Mouse (Mus musculus) hindbrain, embryonic 13.5 days (tissue): ENCODE measurements around the gene Rrh. TPM values are rescaled to one million over a fixed set of nuclear protein-coding genes. Genes with fewer than 3 reads are reported as not detected.

Experiments used
- ATAC-seq: fragments of 200-750 bp; cut with Nextera tagmentation; 2 replicates; pipeline ENCODE4 v1.8.0; 2017; ENCODE audit warnings: moderate TSS enrichment; ENCODE audit not compliant: low FRiP score
- H3K27ac ChIP-seq: fragments of 300-500 bp; sonication (generic); 2 replicates; pipeline ENCODE4 v1.5.1; 2015; ENCODE audit warnings: inconsistent platforms, mild to moderate bottlenecking, moderate library complexity
- H3K27me3 ChIP-seq: fragments of 300-500 bp; sonication (generic); 2 replicates; pipeline ENCODE4 v1.6.1; 2015; ENCODE audit warnings: mild to moderate bottlenecking, inconsistent platforms
- H3K36me3 ChIP-seq: fragments of 300-500 bp; sonication (generic); 2 replicates; pipeline ENCODE4 v1.6.1; 2015; ENCODE audit warnings: mild to moderate bottlenecking, inconsistent platforms
- H3K4me1 ChIP-seq: fragments of 300-500 bp; sonication (generic); replicated peaks from 2 replicates; pipeline ENCODE4 v1.6.1; 2015; ENCODE audit warnings: inconsistent platforms
- H3K4me2 ChIP-seq: fragments of 300-500 bp; sonication (generic); 2 replicates; pipeline ENCODE4 v1.6.1; 2015; ENCODE audit warnings: inconsistent platforms, mild to moderate bottlenecking, moderate library complexity
- H3K4me3 ChIP-seq: fragments of 300-500 bp; sonication (generic); 2 replicates; pipeline ENCODE4 v1.5.1; 2015; ENCODE audit warnings: mild to moderate bottlenecking, inconsistent platforms
- H3K9ac ChIP-seq: fragments of 300-500 bp; sonication (generic); 2 replicates; pipeline ENCODE4 v1.6.1; 2015; ENCODE audit warnings: mild to moderate bottlenecking, inconsistent platforms
- H3K9me3 ChIP-seq: fragments of 300-500 bp; sonication (generic); 2 replicates; pipeline ENCODE4 v1.6.1; 2016; ENCODE audit warnings: inconsistent platforms
- WGBS: fragments of 180-500 bp; shearing (Covaris S2); methylation state at CpG from one replicate; pipeline ENCODE4 v1.1.7; 2015; 5-methylcytosine and 5-hydroxymethylcytosine counted together
- polyA plus RNA-seq: library from polyadenylated mRNA; unstranded; fragments of >200 nt; fragmentation: Nextera tagmentation; extraction: Ambion mirVana; gene quantifications from 2 replicates; pipeline ENCODE4 v1.2.1, GENCODE M21; 2015

Rrh gene
- polyA plus RNA-seq, 1 experiment from 2014 or later: 0.29 TPM

DNA sequence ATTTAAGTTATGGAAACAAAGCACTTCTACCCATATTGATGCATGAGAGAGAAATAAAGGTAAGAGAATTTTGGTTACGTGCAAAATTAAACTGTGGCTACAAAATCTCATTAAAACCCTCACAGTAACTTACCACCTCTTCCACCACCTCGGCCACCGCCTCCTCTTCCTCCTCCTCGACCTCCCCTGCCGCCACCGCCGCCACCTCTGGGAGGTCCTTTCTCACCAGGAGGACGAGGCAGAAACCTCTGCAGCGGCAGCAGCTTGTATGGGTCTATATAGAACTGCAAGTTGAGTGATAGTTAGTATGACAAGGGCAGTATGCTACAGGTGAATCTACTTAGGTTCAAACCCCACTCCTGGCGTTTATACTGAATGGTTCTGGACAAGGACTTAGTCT is 4.3 kb upstream of the Rrh start:
- Histone ChIP-seq H3K4me1 (peaks cover 15% of the 10 kb centered on the region), H3K27me3 (no peaks in the 10 kb centered on the region)
- WGBS: 93% methylated on average over 10 of the region's 10 CpGs

GRCm38 (mm10) chr3:129824891-129825290 is 2.5 kb upstream of the Rrh start:
- Histone ChIP-seq H3K36me3 (peaks cover 41% of the 10 kb centered on the region), H3K27me3 (no peaks in the 10 kb centered on the region), H3K9me3 (no peaks in the 10 kb centered on the region), H3K9ac (no peak overlapping the region), H3K27ac (no peak overlapping the region), H3K4me2 (no peak overlapping the region), H3K4me3 (no peak overlapping the region), H3K4me1 (peaks cover 10% of the 10 kb centered on the region)
- no peak for ATAC-seq
- WGBS: 94% methylated on average over 10 of the region's 10 CpGs

More for the DNA sequence above, 4.3 kb upstream of the Rrh start:
- Histone ChIP-seq H3K9me3 (no peaks in the 10 kb centered on the region), H3K4me2 (no peak overlapping the region), H3K9ac (no peak overlapping the region), H3K36me3 (peaks cover 41% of the 10 kb centered on the region), H3K4me3 (no peak overlapping the region), H3K27ac (no peak overlapping the region)
- ATAC-seq: no peak

DNA sequence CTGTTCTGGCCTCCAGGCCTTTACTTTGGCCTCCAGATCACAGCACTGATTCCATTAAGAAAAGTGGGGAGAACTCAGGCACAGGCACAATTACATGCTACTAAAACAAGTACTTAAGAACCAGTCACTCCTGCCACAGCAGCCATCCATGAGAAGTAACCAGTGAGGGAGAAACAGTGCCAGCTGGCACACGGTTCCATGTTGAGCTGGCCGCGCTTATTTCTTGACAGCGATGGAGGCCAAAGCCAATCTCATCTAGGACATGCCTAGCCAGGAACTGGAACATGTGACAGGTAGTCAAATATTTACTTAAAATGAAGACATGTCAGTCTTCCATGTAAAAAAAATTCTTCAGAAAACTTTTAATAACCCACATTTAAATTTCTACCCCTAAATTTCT is 1.8 kb upstream of the Rrh start:
- peaks cover 41% of the 10 kb centered on the region for H3K36me3 ChIP-seq
- H3K27me3 ChIP-seq: no peaks in the 10 kb centered on the region
- no peak overlapping the region for H3K9ac ChIP-seq
- H3K9me3 ChIP-seq: no peaks in the 10 kb centered on the region
- no peak for ATAC-seq
- no peak overlapping the region for H3K27ac ChIP-seq
- WGBS: 95% methylated on average over 4 of the region's 4 CpGs
- H3K4me2 ChIP-seq: no peak overlapping the region
- peaks cover 3% of the 10 kb centered on the region for H3K4me1 ChIP-seq
- H3K4me3 ChIP-seq: no peak overlapping the region

DNA sequence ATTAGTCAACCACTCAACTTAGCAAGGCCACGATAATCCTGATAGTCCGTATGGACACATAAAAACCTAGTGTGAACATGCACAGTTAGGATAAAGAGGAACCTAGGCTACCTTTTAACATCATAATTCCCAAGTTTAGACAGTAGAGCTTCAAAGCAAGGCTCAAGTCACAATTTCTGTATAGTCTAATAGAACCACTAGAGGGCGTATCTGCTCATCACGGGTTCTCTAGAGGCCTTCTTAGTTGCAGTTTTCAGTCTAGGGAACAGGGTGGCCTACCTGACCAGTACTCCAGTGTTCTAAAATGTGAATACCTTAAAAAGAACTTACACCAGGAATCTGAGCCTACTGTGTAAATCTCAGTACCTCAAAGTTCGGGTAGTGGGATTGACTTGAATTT is 906 bp upstream of the Rrh start:
- Histone ChIP-seq H3K27me3 (no peaks in the 10 kb centered on the region), H3K36me3 (peaks cover 39% of the 10 kb centered on the region), H3K4me1 (no peaks in the 10 kb centered on the region; the same call in 1 of the 2 replicates), H3K4me3 (no peak overlapping the region), H3K4me2 (no peak overlapping the region), H3K9me3 (no peaks in the 10 kb centered on the region), H3K9ac (no peak overlapping the region), H3K27ac (no peak overlapping the region)
- WGBS: 59% methylated on average over 5 of the region's 5 CpGs
- 0 out of 2 replicates have a peak, but pooled peaks have one; percentile 19 for ATAC-seq

- no peak overlapping the region for H3K4me2 ChIP-seq
- no peaks in the 10 kb centered on the region for H3K9me3 ChIP-seq
- ATAC-seq: no peak
- 78% methylated on average over 8 of the region's 8 CpGs for WGBS
- no peak overlapping the region for H3K9ac ChIP-seq
- H3K27ac ChIP-seq: no peak overlapping the region
- H3K4me3 ChIP-seq: no peak overlapping the region
- no peaks in the 10 kb centered on the region for H3K27me3 ChIP-seq
- H3K36me3 ChIP-seq: peaks cover 34% of the 10 kb centered on the region
- no peaks in the 10 kb centered on the region for H3K4me1 ChIP-seq
These were observed 651 bp downstream of the Rrh start for GRCm38 (mm10) chr3:129821736-129822135.

- Histone ChIP-seq H3K4me1 (no peaks in the 10 kb centered on the region), H3K27ac (no peak overlapping the region), H3K4me3 (no peak overlapping the region), H3K9me3 (no peaks in the 10 kb centered on the region), H3K9ac (no peak overlapping the region), H3K27me3 (no peaks in the 10 kb centered on the region), H3K36me3 (peaks cover 26% of the 10 kb centered on the region), H3K4me2 (no peak overlapping the region)
- WGBS: 70% methylated on average over 9 of the region's 9 CpGs
- ATAC-seq: no peak
These were observed 1.5 kb downstream of the Rrh start for GRCm38 (mm10) chr3:129820847-129821246.

- Histone ChIP-seq H3K4me1 (no peaks in the 10 kb centered on the region), H3K27me3 (no peaks in the 10 kb centered on the region), H3K4me3 (no peak within 1 kb of the TSS), H3K27ac (no peak within 1 kb of the TSS), H3K4me2 (no peak within 1 kb of the TSS), H3K36me3 (no peaks in the 10 kb centered on the region), H3K9ac (no peak within 1 kb of the TSS), H3K9me3 (no peaks in the 10 kb centered on the region)
- 90% methylated on average over 10 of the region's 10 CpGs for WGBS
- ATAC-seq: no peak
These were observed 18.6 kb downstream of the Rrh start, which contains the start of gene Lrit3 for GRCm38 (mm10) chr3:129803765-129804164. Lrit3 (minus strand) TSS chr3:129804030.

DNA sequence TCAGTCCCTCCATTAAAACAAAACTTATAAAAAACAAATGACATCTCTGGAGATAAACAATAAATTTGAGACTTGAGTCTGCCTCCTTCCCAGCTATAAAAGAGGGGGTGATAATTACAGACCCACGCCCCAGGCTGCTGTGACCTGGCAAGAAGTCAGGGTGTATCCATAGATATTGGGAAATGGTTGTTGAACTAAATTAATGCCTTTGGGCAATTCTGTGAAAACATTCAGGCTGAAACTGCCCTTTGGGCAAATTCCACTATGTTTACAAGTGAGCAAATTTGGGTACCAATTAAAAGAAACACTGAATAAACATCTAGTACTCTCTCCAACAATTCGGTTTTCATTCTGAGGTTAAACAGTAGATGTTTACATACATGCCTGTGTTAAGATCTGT is 23.4 kb downstream of the Rrh start:
- Histone ChIP-seq H3K27ac (no peak overlapping the region), H3K27me3 (no peaks in the 10 kb centered on the region), H3K36me3 (no peaks in the 10 kb centered on the region), H3K4me3 (no peak overlapping the region), H3K9ac (no peak overlapping the region), H3K9me3 (no peaks in the 10 kb centered on the region), H3K4me2 (no peak overlapping the region), H3K4me1 (no peaks in the 10 kb centered on the region)
- WGBS: 91% methylated on average over 2 of the region's 2 CpGs
- ATAC-seq: no peak

DNA sequence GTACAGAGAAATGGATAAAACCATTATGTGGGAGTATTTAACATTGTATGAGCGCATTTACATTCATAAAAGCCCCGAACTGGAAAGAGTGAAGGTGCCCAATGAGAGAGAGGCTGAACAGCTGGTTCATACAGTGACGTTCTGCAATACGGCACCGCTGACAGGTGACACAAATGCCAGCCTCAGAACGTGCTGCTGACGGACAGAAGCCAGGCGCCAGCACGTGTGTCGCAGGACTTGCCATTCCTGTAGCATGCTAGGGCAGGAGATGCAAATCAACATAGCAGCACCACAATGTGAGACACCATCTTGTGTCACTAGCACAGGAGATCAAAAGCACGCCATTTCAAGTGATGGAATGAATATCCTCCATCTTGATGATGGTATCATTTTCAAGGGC is 23.8 kb downstream of the Rrh start:
- no peak overlapping the region for H3K9ac ChIP-seq
- 91% methylated on average over 11 of the region's 11 CpGs for WGBS
- no peaks in the 10 kb centered on the region for H3K36me3 ChIP-seq
- H3K4me1 ChIP-seq: no peaks in the 10 kb centered on the region
- H3K27ac ChIP-seq: no peak overlapping the region
- no peak for ATAC-seq
- no peaks in the 10 kb centered on the region for H3K9me3 ChIP-seq
- H3K4me2 ChIP-seq: no peak overlapping the region
- H3K27me3 ChIP-seq: no peaks in the 10 kb centered on the region
- H3K4me3 ChIP-seq: no peak overlapping the region

- Histone ChIP-seq H3K27ac (no peak overlapping the region), H3K4me2 (no peak overlapping the region), H3K9me3 (no peaks in the 10 kb centered on the region), H3K4me1 (no peaks in the 10 kb centered on the region), H3K4me3 (no peak overlapping the region), H3K36me3 (no peaks in the 10 kb centered on the region), H3K27me3 (no peaks in the 10 kb centered on the region), H3K9ac (no peak overlapping the region)
- no peak for ATAC-seq
- 82% methylated on average over 5 of the region's 5 CpGs for WGBS
These were observed 25.0 kb downstream of the Rrh start for GRCm38 (mm10) chr3:129797341-129797740.

DNA sequence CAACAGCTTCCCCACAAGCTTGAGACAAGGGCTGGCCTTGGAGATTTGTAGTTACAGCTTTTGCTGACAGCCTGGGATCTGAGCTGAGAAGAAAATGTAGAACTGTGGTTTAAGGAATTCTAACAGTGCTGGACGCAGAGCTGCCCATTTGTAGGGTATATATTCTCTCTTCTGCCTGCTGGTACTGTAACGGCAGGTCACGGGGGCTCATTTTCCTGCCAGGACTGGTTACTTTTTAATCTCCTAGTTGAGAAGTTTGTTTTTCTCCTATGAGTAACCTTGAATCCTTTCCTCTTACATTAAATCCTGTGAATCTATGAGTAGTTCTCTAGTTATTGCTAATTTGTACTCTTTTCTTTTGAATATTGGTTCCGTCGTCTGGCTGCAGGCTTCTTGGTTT is 28.6 kb downstream of the Rrh start:
- no peak for ATAC-seq
- no peak overlapping the region for H3K4me2 ChIP-seq
- no peaks in the 10 kb centered on the region for H3K36me3 ChIP-seq
- WGBS: 93% methylated on average over 5 of the region's 5 CpGs
- H3K4me1 ChIP-seq: no peaks in the 10 kb centered on the region
- no peaks in the 10 kb centered on the region for H3K27me3 ChIP-seq
- H3K4me3 ChIP-seq: no peak overlapping the region
- H3K27ac ChIP-seq: no peak overlapping the region
- H3K9ac ChIP-seq: no peak overlapping the region
- H3K9me3 ChIP-seq: no peaks in the 10 kb centered on the region

- Histone ChIP-seq H3K4me2 (no peak overlapping the region), H3K36me3 (no peaks in the 10 kb centered on the region), H3K27ac (no peak overlapping the region), H3K9ac (no peak overlapping the region), H3K9me3 (no peaks in the 10 kb centered on the region), H3K27me3 (no peaks in the 10 kb centered on the region), H3K4me1 (no peaks in the 10 kb centered on the region), H3K4me3 (no peak overlapping the region)
- ATAC-seq: no peak
- WGBS: 93% methylated on average over 3 of the region's 3 CpGs
These were observed 39.6 kb downstream of the Rrh start for GRCm38 (mm10) chr3:129782746-129783145.

GRCm38 (mm10) chr3:129781435-129781834 is 41.0 kb downstream of the Rrh start:
- H3K9ac ChIP-seq: no peak overlapping the region
- ATAC-seq: no peak
- no peak overlapping the region; the same call in 1 of the 2 replicates for H3K4me2 ChIP-seq
- H3K36me3 ChIP-seq: no peaks in the 10 kb centered on the region
- H3K4me3 ChIP-seq: no peak overlapping the region
- H3K27ac ChIP-seq: no peak overlapping the region; the same call in 1 of the 2 replicates
- no peaks in the 10 kb centered on the region for H3K9me3 ChIP-seq
- no peaks in the 10 kb centered on the region for H3K27me3 ChIP-seq
- 44% methylated on average over 10 of the region's 10 CpGs for WGBS
- no peaks in the 10 kb centered on the region for H3K4me1 ChIP-seq
